ENCODE assay signal across 9 mouse cellular contexts in the genomic region with DNA sequence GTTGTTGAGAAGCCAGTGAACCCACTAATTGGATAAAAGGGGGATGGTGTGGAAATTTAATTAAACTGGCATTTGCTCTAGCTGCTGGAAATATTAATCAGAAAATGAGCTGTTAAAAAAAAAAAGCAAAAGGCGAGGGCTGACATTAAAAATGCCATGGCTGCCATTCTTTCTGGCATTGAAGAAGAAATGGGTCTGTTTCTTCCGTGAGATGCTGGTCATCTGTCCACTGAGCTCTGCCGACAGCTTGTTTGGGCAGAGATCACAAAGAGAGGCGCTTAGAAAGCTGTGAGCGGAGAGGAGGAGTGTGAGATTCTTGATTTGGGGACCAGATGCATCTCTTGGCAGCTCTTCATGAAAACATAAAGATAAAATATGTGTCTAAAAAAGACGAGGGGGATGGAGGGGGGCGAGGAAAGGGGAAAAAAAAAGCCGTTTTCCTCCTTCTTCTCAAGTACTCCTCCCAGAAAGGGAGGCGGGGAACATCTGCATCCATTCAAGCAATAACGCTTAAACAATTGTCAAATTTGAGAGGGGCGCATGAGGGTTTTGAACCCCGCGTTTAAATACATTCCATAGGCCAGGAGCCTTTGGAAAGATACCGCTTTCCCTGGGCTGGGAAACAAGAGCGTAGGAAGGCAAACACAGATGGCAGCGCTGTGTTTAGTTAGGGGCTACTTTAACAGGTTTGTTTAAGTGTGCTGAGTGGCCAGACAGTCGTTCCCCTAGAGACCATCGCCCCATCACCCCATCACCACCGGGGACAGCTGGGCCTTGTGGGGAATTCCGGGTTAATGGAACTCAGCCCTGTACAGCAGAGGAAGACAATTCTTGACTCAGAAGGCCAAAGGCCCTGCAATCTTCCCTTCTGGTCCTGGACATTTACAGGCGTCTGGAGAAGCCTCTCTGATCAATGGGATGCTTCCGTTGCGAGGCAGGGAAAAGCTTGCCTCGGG.
DNase-seq lines count a peak whose midpoint lies in the region; ATAC-seq and TF ChIP-seq lines count a peak whose summit lies in the region.
"Had no signal": no experiment of that assay in that cellular context is flagged by ENCODE, and none has a peak within 500 bp of the region (broad histone marks: within the 10 kb centered on the region; RNA-seq: fewer than 3 reads in every experiment).

No protein-coding gene starts in this region.

- H3K9me3 ChIP-seq in kidney, embryonic 15.5 days (replicated peaks), result no peaks in the 10 kb centered on the region
- H3K9me3 ChIP-seq in embryonic facial prominence, embryonic 13.5 days, result no peaks in the 10 kb centered on the region
- no peaks in the 10 kb centered on the region for H3K9me3 ChIP-seq in hindbrain, postnatal 0 days (ENCODE audit: low read length)
- H3K9me3 ChIP-seq: liver, embryonic 15.5 days had no signal

- H3K4me3 ChIP-seq in kidney, embryonic 15.5 days (replicated peaks), result no peak overlapping the region
- no peak overlapping the region for H3K4me3 ChIP-seq in kidney, adult 2 months (ENCODE audit: insufficient read depth, low read depth, low read length)
- no peak overlapping the region for H3K4me3 ChIP-seq in embryonic facial prominence, embryonic 13.5 days
- no peak overlapping the region for H3K4me3 ChIP-seq in hindbrain, postnatal 0 days (ENCODE audit: low read length)
- H3K4me3 ChIP-seq: liver, embryonic 15.5 days had no signal

- 52% methylated on average over 24 of the region's 24 CpGs for WGBS in kidney, embryonic 15.5 days
- WGBS in kidney, adult 2 months, result 71% methylated on average over 24 of the region's 24 CpGs
- 26% methylated on average over 24 of the region's 24 CpGs for WGBS in embryonic facial prominence, embryonic 13.5 days
- 56% methylated on average over 24 of the region's 24 CpGs for WGBS in hindbrain, postnatal 0 days

- peak overlapping the region; percentile 25; the same call in 1 of the 2 replicates for H3K27ac ChIP-seq in kidney, embryonic 15.5 days
- H3K27ac ChIP-seq in kidney, adult 2 months (ENCODE audit: insufficient read depth, low read depth, low read length), result no peak overlapping the region
- peak overlapping the region; percentile 69 for H3K27ac ChIP-seq in embryonic facial prominence, embryonic 13.5 days
- H3K27ac ChIP-seq in hindbrain, postnatal 0 days, result 0 out of 2 replicates have a peak overlapping the region, but pooled peaks have one; percentile 15
- H3K27ac ChIP-seq: liver, embryonic 15.5 days had no signal

- H3K9ac ChIP-seq in kidney, embryonic 15.5 days, result no peak overlapping the region
- no peak overlapping the region for H3K9ac ChIP-seq in embryonic facial prominence, embryonic 13.5 days
- H3K9ac ChIP-seq in hindbrain, postnatal 0 days (replicated peaks; ENCODE audit: low read length), result no peak overlapping the region
- H3K9ac ChIP-seq: liver, embryonic 15.5 days had no signal

- no peaks in the 10 kb centered on the region for H3K36me3 ChIP-seq in kidney, embryonic 15.5 days
- H3K36me3 ChIP-seq in kidney, adult 2 months (ENCODE audit: control insufficient read depth, insufficient read depth, low read length), result no peaks in the 10 kb centered on the region
- no peaks in the 10 kb centered on the region for H3K36me3 ChIP-seq in embryonic facial prominence, embryonic 13.5 days
- no peaks in the 10 kb centered on the region for H3K36me3 ChIP-seq in hindbrain, postnatal 0 days (ENCODE audit: insufficient read depth, low read length)
- H3K36me3 ChIP-seq: liver, embryonic 15.5 days had no signal

- peaks cover 5% of the 10 kb centered on the region for H3K4me1 ChIP-seq in kidney, embryonic 15.5 days
- 0 out of 2 replicates have a peak, but pooled peaks cover under 1% of the 10 kb centered on the region for H3K4me1 ChIP-seq in kidney, adult 2 months (ENCODE audit: control insufficient read depth, insufficient read depth, low read length)
- H3K4me1 ChIP-seq in embryonic facial prominence, embryonic 13.5 days, result peaks cover 24% of the 10 kb centered on the region
- H3K4me1 ChIP-seq in hindbrain, postnatal 0 days (ENCODE audit: insufficient read depth, low read length), result no peaks in the 10 kb centered on the region
- H3K4me1 ChIP-seq: liver, embryonic 15.5 days had no signal

- ATAC-seq in kidney, embryonic 15.5 days (replicated peaks; ENCODE audit: low FRiP score), result no peak
- ATAC-seq in embryonic facial prominence, embryonic 13.5 days (ENCODE audit: insufficient number of reproducible peaks, insufficient read depth, low FRiP score, low TSS enrichment, low read depth), result no peak
- no peak for ATAC-seq in hindbrain, postnatal 0 days
- no peak for ATAC-seq in granulocyte monocyte progenitor cell, adult 5-6 weeks (replicated peaks; ENCODE audit: poor library complexity, severe bottlenecking)

- H3K4me2 ChIP-seq in kidney, embryonic 15.5 days, result peak overlapping the region; percentile 12; the same call in 1 of the 2 replicates
- H3K4me2 ChIP-seq in embryonic facial prominence, embryonic 13.5 days, result peak overlapping the region; percentile 40
- 0 out of 2 replicates have a peak overlapping the region, but pooled peaks have one; percentile 10 for H3K4me2 ChIP-seq in hindbrain, postnatal 0 days (ENCODE audit: low read depth, low read length)
- H3K4me2 ChIP-seq: liver, embryonic 15.5 days had no signal

- no peaks in the 10 kb centered on the region for H3K27me3 ChIP-seq in kidney, embryonic 15.5 days
- H3K27me3 ChIP-seq in kidney, adult 2 months (replicated peaks; ENCODE audit: control insufficient read depth, insufficient read depth, low read length), result no peaks in the 10 kb centered on the region
- peaks cover 40% of the 10 kb centered on the region for H3K27me3 ChIP-seq in embryonic facial prominence, embryonic 13.5 days
- H3K27me3 ChIP-seq in hindbrain, postnatal 0 days (ENCODE audit: insufficient read depth, low read length), result no peaks in the 10 kb centered on the region
- H3K27me3 ChIP-seq: liver, embryonic 15.5 days had no signal

- TF ChIP-seq POLR2A in kidney, adult 2 months (IDR thresholded peaks at IDR 0.05; ENCODE audit: low read depth, low read length), result no peak

- no peak for TF ChIP-seq CTCF in kidney, adult 2 months (conservative IDR thresholded peaks at IDR 0.05; ENCODE audit: insufficient read depth, insufficient read length, low read depth, low read length)
- TF ChIP-seq CTCF in hindbrain, postnatal 0 days (IDR thresholded peaks at IDR 0.05; ENCODE audit: low read depth), result no peak

- no peak for DNase-seq in kidney, adult 2 months
- peak; percentile 64 for DNase-seq in hindbrain, postnatal 0 days (ENCODE audit: low spot score)
- peak; percentile 28 for DNase-seq in neural tube, embryonic 10.5 days (ENCODE audit: extremely low spot score, low spot score)
- no peak for DNase-seq in gastrocnemius, postnatal 10 days
- DNase-seq in gastrocnemius, postnatal 25 days, result no peak

Comparison
In these comparisons a context has a peak if more than half of its experiments do, and no peak if none do; other contexts are left out.
1. DNase-seq: peak in hindbrain, postnatal 0 days (single experiment) and neural tube, embryonic 10.5 days (single experiment); none in kidney, adult 2 months (single experiment), gastrocnemius, postnatal 10 days (single experiment) and gastrocnemius, postnatal 25 days (single experiment).
2. Peak in every context shown above with its lines, with median percentiles within 50 percentile points of each other: H3K4me2 ChIP-seq.